Mouse (Mus musculus) heart, postnatal 36 days (tissue): ENCODE measurements around the gene Haghl. TPM values are rescaled to one million over a fixed set of nuclear protein-coding genes. Genes with fewer than 3 reads are reported as not detected.

ENCODE experiments used
- DNase-seq, 2 experiments: peaks; one replicate each; pipeline ENCODE4 v3.0.0; 2021 to 2022
- intact Hi-C: fragments of 180-260 bp; cut with DNase I; formaldehyde crosslinking; loops from one replicate; pipeline ENCODE4 v1.15.1; 2025
- total RNA-seq, 2 experiments: library from RNA; stranded (reverse); gene quantifications; 2 replicates each; pipeline ENCODE4 v1.2.3; 2021

The Haghl gene
- 10 to 100 TPM; 10.7 to 11.4 TPM for total RNA-seq

DNA sequence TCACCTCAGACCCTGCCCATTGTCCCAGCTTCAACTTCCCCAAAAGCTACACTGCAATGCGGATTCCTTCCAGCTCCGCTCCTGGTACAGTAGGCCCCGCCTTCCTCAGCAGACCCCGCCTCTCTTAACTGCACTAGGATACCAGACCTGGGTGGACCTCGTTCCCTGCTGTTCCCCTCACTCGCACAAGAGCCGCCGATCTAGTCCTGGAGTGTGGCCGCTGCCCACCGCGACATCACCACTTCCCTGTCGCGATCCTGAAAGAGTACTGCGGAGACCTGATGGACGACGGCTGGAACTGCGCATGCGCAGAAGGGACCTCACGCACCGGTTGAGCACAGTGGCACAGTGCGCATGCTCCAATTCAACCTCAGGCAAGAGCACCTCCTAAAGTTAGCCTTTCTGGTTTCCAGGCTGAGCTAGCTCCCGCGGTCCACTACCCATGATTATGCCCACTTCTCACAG, at the start of gene Haghl:
Gene Haghl (minus strand): TSS at position 393 of the 465 bp plus-strand sequence.
- DNase-seq, result peak; percentile 93 to 98
- intact Hi-C loops, result no loop called here

DNA sequence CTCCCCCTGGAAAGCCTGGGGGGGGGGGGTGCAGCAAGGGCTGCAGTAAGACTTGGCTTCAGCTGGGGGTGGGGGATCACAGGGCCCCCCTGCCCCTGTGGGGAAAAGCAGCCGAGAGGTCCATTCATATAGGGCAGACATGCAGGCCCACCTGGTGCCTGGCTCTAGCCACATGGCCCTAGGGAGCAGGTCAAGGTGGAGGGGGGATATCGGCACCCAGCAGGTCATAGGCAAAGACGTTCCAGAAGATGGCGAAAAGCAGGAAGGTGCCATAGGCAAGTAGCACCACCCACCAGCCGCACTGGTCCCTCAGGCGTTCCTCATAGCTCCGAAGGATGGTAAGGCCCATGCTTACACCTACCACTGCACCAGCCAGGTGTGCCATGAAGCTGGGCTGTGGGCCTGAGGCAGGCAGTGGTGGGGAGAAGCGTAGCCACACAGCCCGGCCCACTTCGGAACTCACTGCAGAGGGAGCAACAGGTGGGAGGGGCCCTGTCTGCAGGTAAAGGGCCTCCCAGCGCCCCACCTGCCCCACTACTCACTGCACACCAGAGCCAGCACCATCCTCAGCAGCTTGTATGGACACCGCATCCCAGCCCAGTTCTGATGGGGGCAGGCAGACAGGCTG, 49.2 kb upstream of the Haghl start:
- no peak for DNase-seq
- intact Hi-C loops, result no loop called here

DNA sequence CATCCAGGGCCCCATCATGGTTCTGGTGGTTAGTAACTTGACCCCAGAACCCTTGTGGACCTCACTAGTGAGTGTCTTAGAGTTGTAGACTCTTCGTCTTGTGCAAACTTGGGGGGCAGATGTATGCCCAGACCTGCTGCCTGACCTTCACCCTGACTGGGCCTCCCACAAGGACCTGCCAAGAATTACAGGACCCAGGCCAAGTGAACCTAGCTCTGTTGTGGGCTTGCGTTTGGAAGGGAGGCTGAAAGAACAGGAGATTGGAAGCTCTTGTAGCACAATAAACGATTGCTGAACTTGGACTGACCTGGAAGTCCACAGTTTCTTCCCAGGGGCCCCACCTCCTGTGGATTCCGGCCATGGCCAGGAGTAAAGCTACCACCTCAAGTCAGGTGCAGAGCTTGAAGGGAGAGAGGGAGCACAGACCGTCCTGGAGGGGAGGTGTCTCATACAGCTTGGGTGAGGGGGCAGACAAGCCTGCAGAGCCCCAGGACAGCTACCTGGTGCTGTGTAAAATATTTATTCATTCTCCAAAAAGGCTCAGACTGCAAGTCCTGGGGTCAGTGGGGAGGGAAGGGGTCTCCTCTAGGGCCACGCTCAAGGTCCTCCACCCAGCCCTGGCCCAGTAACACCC, 48.6 kb upstream of the Haghl start:
- peak in 1 of 2 experiments; percentile 25 for DNase-seq
- intact Hi-C loops, result no loop called here

DNA sequence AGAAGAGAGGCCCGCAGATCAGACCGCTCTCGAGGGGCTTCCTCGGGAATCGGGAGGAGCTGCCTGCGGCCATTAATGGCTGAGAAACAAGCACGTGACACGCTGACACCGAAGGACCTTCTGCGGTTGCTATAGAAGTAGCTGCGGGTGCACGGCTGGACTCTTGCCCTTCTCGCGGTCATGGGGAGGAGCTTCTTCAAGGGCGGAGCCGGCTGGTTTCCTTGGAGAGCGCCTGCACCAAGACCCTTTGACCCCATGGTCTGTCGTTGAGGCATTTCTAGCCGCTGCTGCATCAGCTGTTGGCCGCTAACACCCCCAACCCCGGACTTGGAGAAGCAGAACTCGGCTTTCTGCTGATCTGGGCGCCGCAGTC, 47.8 kb upstream of the Haghl start, which contains the start of gene Stub1:
Gene Stub1 (minus strand): TSS at position 114 of the 373 bp plus-strand sequence.
- intact Hi-C loops, result no loop called here
- DNase-seq, result peak in 1 of 2 experiments; percentile 90

DNA sequence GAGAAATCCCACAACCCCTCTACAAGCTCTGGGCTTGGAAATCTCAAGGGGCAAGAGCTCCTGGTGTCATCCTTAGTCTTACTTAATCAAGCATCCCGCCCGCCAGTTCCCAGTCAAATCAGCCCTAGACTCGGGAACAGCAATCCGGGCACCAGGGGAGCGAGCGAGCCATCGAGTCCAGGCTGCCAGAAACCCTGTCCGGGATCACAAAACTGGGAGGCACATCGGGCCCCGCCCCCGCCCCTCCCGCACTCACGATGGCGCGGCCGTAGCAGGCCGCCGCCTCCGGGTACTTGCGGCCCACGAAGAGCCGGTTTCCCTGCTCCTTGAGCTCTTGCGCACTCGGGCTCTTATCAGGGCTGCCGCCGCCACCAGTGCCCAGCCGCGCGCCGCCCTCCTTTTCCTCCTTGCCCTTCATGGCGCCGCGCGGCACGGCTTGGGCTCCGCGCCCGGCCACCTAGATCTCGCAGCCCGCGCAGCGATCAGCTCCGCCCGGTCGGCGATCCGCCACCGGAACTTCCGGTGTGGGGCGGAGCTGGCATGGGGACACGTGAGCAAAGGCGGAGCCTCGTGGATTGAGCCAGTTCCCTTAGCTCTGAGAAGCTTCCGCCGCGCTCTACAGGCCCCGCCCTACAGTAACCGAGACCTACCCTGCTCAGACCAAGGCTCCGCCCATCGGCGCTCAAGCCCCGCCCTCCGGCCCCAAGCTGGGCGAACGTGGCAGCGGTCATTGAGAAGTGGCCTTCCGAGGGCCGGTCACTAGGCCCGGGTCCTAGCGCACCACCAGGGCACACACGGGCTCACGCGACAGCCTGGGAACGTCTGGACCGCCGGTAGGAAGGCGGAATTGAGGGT, 47.2 kb upstream of the Haghl start:
- intact Hi-C loops, result no loop called here
- peak; percentile 99 to 100 for DNase-seq

DNA sequence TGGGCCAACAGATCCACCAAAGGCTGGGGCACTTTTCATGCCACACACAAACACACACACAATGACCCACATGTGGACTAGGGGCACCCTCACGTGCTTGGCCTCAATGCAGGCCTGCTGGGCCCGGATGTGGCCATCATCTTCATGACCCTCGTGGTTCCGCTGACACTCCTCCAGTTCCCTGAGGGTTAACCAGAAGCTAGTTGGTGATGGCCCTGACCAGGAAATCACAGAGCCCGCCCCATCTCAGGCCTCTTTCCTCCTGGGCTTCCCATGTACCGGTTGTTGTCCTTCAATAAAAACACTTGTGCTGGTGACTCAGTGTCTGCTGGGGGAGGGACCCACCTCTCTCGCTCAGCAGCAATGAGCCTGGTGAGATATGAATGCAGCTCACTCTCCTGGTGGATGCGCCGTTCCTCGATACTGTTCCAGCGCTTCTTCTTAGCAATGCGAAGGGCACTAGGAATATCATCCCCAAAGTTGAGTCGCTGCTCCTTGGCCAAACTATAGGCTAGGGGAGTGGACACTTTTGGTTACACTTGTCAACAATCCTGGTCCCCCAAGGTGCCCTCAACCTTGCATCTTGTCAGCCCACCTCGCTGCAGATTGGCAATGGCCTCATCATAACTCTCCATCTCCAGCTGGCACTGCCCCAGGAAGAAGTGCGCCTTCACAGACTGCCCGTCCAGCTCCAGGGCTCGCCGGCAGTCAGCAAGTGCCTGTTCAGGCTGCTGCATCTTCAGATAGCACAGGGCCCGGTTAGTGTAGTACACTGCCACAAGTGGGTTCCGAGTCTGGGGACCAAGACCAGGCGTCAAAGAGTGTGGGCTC, 46.2 kb upstream of the Haghl start:
- no peak for DNase-seq
- intact Hi-C loops, result no loop called here

DNA sequence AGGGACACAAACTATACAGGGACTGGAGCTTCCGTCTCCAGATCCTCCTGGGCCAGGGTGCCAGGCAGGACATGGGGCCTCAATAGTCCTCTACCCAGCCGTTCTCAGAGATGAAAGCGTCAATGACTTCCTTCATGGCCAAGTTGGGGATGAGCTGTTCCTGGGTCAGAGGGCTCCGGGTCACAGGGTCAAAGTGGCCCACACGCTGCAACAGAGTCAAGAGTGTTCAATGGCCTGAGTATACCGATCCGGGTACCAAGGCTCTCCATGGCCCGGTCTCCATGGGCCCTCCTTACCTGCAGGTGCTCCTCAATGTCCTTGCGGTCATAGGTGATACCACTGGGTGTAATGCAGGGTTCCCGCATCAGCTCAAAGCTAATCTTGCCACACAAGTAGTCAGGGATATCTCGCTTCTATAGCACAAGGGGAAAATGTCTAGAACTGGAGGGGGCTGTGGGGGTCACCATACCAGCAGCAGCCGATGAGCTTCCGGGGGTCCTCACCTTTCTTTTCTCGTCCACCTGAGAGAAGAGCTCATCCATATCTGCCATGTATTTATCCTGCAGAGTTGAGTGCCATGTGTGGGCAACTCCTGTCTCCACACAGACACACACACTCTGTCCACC, 45.4 kb upstream of the Haghl start:
- intact Hi-C loops, result no loop called here
- DNase-seq, result no peak

DNA sequence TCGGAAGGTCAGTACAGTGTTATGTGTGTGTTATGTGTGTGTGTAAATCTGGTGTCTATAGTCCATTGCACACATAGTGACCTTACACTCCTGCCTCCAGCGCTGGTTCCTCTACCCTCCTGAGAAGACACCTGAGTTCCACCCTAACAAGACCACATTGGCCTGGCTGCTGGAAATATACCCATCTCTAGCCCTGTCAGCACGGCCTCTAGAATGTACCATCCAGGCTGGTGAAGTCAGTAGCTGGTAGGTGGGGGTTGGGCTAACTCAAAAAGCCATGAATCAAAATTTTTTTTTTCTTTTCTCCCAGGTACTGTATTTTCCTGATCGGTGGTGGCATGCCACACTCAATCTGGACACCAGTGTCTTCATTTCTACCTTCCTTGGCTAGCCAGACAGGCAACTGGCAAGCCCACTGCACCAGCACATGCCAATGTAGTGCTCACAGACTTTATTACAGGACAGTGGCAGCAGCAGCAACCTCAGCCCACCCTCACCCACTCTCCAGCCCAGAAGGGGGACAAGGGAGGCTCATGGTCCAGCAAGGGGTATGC, 44.8 kb upstream of the Haghl start:
- intact Hi-C loops, result no loop called here
- DNase-seq, result no peak

DNA sequence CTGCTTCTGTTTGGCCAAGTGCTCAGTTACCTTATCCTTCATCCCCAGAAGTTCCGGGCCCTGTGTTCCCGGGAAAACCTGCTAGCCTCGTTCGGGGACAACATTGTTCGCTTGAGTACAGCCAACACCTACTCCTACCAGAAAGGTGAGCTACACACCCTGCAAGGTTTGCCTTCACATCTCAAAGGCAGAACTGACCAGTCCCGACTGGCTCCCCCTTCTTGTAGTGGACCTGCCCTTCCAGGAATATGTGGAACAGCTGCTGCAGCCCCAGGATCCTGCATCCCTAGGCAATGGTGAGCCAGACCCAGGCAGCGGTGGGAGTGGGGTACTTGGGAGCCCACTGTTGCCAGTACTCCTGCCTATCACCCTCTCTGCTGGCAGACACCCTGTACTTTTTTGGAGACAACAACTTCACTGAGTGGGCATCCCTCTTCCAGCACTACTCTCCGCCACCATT, 44.1 kb upstream of the Haghl start:
- intact Hi-C loops, result no loop called here
- no peak for DNase-seq

DNA sequence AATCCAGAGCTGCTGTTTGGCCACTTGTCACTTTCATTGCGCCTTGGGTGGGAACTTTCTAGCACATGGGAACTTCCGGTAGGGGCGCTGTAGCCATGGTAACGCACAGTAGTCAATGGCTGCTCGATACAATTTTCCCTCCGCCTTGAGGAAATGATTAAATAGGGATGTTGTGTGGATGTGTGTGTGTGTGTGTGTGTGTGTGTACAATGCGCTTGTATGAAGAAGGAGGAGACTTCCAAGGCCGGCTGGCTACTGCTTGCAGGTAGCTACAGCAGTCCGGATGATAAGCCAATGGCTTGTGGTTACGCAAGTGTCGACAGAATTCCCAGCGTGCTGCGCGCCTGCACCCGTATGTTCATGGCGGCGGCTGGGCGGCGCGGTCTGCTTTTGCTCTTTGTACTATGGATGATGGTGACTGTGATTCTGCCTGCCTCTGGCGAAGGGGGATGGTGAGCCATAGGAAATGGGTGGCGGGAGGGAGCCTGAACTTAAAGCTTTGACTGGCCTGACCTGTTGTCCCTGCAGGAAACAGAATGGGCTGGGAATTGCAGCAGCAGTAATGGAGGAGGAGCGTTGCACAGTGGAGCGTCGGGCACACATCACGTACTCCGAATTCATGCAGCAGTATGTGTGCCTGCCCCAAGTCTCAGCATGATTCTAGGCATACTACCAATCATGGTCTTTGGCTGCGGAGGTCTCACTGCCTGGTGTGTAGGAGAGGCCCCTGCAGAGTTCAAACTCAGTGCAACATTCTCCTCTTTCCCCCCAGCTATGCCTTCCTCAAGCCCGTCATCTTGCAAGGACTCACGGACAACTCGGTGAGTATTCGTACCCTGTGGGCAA, 43.5 kb upstream of the Haghl start, which contains the start of gene Jmjd8:
Gene Jmjd8 (plus strand): TSS at position 156 of the 846 bp plus-strand sequence.
- peak; percentile 75 to 78 for DNase-seq
- intact Hi-C loops, result no loop called here

DNA sequence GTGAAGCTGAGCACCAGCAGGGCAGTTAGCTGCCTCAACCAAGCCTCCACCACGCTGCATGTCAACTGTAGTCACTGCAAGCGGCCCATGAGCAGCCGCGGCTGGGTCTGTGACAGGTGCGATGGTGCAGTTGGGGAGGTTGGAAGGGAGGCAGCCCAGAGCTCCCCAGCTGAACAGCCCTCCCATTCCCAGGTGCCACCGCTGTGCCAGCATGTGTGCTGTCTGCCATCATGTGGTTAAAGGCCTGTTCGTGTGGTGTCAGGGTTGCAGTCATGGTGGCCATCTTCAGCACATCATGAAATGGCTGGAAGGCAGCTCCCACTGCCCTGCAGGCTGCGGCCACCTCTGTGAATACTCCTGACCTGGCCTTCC, 42.7 kb upstream of the Haghl start:
- intact Hi-C loops, result no loop called here
- no peak for DNase-seq

DNA sequence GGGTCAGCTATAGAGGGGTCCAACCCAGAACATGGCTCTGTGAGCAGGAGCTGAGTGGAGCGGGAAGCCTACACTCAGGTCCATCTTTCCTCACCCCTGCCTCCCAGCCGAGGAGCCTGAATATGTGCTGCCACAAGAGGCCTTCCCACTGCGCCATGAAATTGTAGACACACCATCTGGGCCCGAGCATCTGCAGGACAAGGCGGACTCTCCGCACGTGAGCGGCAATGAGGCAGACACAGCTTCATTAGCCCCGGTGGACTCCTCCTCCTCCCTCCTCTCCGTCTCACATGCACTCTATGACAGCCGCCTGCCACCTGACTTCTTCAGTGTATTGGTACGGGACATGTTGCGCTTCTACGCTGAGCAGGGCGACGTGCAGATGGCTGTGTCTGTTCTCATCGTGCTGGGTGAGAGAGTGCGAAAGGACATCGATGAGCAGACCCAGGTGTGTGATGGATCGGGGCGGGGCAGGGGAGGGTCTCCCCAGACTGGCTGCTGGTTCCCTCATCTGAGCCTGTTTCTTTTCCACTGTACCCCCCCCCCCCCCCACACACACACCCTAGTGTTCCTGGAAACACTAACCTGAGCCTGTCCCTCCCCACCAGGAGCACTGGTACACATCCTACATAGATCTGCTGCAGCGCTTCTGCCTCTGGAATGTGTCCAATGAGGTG, 42.2 kb upstream of the Haghl start:
- intact Hi-C loops, result no loop called here
- DNase-seq, result no peak

DNA sequence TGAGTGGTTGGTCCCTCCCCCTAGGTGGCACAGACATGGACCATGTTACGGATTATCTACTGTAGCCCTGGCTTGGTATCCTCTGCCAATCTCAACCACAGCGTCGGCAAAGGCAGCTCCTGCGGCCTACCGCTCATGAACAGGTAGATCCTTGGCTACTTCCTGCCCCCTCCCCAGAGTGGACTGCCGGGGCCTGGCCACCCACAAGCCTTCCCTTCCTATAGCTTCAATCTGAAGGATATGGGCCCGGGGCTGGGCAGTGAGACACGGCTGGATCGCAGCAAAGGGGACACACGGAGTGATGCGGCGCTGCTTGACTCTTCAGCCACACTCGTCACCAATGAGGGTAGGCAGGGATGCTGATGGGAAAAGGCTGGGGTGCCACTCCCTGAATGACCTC, 41.5 kb upstream of the Haghl start:
- intact Hi-C loops, result no loop called here
- DNase-seq, result no peak

DNA sequence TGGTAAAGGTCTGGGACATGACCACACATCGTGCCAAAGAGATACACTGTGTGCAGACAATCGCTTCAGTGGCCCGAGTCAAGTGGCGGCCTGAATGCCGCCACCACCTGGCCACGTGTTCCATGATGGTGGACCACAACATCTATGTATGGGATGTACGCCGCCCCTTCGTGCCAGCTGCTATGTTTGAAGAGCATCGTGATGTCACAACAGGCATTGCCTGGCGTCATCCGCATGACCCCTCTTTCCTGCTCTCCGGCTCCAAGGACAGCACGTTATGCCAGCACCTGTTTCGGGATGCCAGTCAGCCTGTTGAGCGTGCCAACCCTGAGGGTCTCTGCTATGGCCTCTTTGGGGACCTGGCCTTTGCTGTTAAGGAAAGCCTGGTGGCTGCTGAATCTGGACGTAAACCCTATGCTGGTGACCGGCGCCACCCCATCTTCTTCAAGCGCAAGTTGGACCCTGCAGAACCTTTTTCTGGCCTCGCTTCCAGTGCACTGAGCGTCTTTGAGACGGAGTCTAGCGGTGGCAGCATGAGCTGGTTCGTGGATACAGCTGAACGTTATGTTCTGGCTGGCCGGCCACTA, 40.6 kb upstream of the Haghl start:
- intact Hi-C loops, result no loop called here
- no peak for DNase-seq

DNA sequence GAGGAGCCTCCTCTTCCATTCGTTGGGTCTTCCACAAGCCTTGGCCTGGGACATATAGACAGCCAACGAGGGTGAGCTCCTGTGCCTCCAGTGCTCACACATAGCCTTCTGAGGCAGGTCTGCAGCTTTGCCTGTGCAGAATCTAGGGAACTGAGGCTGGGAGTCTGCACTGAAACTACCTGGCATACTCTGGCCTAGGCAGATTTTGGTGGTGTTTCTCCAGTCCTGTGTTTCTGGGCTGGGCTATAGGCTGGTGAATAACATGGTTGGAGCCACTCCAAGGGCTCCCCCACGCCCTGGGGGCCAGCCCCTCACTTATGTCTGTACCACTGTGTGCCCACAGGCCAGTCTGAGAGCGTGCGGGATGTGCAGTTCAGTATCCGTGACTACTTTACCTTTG, 39.8 kb upstream of the Haghl start:
- DNase-seq, result no peak
- intact Hi-C loops, result no loop called here

DNA sequence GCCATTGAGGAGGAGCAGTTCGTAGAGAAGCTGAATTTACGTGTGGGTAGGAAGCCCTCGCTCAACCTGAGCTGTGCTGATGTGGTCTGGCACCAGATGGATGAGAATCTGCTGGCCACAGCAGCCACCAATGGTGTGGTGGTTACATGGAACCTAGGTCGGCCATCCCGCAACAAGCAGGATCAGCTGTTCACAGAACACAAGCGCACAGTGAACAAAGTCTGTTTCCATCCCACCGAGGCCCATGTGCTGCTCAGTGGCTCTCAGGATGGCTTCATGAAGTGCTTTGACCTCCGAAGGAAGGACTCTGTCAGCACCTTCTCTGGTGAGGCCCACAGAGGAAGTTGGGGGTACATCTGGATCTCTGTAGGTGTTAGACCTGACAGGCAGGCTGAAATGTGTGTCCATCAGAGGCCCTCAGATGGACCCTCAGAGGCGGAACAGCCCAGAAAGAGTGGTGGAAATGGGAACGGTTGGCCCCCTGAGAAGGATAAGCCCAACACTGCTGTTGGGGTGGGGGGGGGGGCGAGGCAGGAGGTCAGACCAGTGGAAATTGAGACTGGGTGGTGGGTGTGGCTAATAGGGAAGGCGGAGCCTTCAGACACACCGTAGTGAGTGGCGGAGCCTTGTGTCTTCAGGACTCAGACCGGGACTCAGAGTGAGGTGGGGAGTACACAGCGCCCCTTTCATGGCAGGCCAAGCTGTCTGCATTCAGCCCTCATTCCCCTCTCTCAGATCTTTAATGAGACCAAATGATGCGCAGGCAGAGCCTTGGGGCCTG, 39.1 kb upstream of the Haghl start:
- DNase-seq, result peak in 1 of 2 experiments; percentile 1

DNA sequence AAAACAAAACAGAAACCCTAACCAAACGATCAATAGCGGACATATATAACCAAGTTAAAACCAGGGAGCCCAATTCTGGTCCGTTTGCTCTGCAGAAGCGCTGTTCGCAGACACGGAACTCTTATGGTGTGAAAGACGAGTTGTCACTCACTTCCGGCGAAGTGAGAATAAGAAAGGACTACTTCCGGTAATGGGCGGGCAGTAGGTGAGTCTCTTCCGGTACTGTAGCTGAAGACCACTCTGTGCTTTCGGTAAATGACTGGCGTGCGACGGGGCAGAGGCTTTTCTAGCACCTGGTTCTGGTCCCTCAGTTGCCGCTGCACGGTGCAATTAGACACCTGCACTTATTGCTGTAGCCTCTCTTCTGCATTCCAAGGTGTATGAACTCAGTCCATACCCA, 38.0 kb upstream of the Haghl start, which contains the start of gene Wdr24:
Gene Wdr24 (plus strand): TSS at position 176 of the 400 bp plus-strand sequence.
- peak; percentile 72 to 83 for DNase-seq
- intact Hi-C loops, result no loop called here

More for the DNA sequence above, 39.1 kb upstream of the Haghl start:
- intact Hi-C loops, result no loop called here
